Mouse (Mus musculus) olfactory bulb, adult 2 months (tissue): ENCODE measurements around the gene Cpne2.

ENCODE experiments used
- CTCF ChIP-seq: fragments of 200-500 bp; IDR thresholded peaks from 2 replicates; pipeline ENCODE4 v1.5.1; 2012; ENCODE audit warnings: low read depth, mild to moderate bottlenecking, low read length, moderate library complexity; ENCODE audit not compliant: insufficient read depth
- POLR2A ChIP-seq: fragments of 200-500 bp; IDR thresholded peaks from 2 replicates; pipeline ENCODE4 v1.6.1; 2012; ENCODE audit warnings: mild to moderate bottlenecking, low read depth, low read length, moderate library complexity; ENCODE audit not compliant: insufficient read depth

DNA sequence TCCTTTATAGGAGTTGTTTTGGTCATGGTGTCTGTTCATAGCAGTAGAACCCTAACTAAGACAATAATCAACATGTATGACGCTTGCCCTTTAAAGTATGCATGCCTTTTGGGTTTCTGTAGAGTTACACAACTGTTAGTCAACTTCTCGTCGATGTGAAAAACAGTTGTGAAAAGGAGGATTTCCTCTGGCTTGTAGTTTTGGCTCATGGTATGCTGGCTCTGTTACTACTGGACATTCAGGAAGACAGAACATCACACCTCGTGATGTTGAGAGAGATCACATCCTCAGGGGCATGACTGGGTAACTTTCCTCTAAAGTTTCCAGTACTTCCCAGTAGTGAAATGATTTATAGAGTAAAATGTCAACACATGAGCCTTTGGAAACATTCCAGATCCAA lies 2.1 kb upstream of the Cpne2 start:
- TF ChIP-seq CTCF = no peak
- no peak for TF ChIP-seq POLR2A
